Mouse (Mus musculus) R1 (cell line): Measurements from ENCODE around the gene A230050P20Rik.

ENCODE experiments used
- DNase-seq: peaks from one replicate; pipeline ENCODE4 v3.0.0-alpha.2; 2018; ENCODE audit warnings: low read depth, low spot score

A230050P20Rik gene

DNA sequence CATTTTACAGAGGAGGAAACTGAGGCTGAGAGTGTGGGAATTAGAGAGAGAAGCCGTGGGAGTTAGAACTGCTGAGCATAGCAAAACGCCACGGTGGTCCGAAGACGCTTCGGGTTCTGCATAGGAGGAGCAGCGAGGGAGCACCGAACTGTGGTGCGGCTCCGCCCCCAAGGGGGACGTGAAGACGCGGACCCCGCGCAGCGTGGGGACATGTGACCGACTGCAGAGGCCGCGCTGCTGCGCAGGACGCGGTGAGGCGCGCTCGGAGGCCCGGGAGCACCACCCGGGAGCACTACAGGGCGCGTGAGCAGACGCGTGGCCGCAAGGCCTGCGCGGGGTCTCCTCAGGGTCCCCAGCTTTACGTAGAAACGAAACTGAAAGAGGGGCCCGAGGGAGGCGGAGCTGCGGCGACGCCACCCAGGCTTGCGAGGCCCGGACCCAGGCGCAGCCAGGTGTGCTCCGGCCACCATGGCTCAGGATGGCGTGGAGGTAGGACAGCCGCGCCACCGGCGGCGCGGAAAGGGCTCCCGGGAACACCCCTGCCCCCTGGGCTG is at the start of gene A230050P20Rik:
Gene A230050P20Rik (plus strand): TSS at position 195 of the 554 bp plus-strand sequence.
- peak; percentile 79 for DNase-seq

- no peak for DNase-seq
These were observed 48.4 kb upstream of the A230050P20Rik start for GRCm38 (mm10) chr9:20820001-20820400.

GRCm38 (mm10) chr9:20822821-20823220 is 45.6 kb upstream of the A230050P20Rik start:
- no peak for DNase-seq

DNA sequence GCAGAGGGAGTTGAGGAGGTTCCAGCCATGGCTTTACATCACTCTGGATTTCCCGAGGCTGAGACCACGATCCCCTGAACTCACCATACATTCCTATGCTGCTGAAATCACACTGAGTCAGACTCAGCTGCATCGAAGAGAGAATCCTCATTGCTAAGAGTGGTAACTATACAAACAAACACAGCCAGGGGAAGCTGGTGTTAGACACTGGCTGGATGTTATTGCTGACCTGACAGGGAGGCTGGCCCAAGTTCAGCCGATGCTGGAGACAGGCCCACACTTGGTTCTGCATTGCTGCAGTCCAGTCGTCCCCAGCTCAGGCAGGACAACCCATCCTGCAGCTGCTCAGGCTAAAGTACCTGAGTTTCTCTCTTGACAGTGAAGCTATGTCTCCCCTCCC is 42.7 kb upstream of the A230050P20Rik start:
- DNase-seq: no peak

DNA sequence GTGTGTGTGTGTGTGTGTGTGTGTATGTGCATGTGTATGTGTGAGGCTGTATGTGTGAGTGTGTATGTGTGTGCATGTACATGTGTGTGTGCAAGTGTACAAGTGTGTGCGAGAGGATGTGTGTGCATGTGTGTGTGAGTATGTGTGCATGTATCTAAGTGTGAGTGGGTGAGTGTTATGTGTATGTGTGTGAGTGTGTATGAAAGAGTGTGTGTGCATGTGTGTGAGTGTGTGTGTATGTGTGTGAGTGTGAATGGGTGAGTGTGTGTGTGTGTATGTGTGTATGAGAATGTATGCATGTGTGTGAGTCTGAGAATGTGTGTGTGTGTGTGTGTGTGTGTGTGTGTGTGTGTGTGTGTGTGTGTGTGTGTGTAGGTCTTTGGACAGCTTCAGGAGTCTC is 40.3 kb upstream of the A230050P20Rik start:
- no peak for DNase-seq

DNA sequence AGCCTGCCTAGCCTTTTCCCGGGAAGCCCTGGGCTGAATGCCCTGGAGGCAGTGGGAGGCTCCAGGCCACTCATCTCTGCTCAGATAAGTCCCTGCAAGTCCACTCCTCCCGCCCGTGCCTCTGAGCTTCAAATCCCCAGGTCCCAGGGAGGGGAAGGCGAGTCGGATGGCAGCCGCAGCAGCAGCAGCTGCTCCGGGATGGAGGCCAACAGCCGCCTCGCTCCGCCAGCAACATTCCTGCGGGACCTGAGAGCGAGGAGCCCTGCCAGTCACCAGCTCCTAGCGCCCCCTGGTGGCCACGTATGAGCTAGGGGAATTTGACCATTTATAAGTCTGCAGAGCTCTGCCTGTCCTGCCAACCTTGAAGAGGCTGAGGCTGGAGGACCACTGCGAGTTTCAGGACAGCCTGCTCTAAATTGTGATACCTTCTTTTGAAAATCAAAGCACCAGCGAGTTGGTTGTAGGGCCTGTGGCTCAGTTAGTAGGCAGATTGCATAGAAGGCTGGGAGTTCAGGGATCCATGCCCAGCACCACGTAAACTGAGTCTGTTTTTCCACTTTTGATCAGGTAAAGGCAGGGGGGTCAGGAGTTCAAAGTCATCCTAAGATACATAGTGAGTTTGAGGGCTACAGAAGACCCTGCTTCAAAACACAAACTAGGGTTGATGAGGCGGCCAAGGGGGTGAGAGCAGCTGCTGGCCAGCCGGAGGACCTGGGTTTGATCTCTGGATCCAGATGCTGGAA is 37.4 kb upstream of the A230050P20Rik start:
- peak; percentile 90 for DNase-seq

DNA sequence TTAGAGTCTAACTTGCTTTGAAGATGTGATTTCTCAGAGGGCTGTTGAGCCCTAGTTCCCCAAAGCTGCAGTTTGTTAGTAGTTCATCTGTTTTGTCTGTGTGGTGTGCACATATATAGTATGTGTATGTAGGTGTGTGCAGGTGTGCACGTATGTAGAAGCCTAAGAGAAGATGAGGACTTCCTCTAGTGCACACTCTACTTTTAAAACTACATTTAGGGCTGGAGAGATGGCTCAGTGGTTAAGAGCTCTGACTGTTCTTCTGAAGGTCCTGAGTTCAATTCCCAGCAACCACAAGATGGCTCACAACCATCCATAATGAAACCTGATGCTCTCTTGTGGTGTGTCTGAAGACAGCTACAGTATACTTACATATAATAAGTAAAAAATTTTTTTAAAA is 33.6 kb upstream of the A230050P20Rik start:
- no peak for DNase-seq

- DNase-seq: peak; percentile 86
These were observed 32.9 kb upstream of the A230050P20Rik start for GRCm38 (mm10) chr9:20835431-20835954.

DNA sequence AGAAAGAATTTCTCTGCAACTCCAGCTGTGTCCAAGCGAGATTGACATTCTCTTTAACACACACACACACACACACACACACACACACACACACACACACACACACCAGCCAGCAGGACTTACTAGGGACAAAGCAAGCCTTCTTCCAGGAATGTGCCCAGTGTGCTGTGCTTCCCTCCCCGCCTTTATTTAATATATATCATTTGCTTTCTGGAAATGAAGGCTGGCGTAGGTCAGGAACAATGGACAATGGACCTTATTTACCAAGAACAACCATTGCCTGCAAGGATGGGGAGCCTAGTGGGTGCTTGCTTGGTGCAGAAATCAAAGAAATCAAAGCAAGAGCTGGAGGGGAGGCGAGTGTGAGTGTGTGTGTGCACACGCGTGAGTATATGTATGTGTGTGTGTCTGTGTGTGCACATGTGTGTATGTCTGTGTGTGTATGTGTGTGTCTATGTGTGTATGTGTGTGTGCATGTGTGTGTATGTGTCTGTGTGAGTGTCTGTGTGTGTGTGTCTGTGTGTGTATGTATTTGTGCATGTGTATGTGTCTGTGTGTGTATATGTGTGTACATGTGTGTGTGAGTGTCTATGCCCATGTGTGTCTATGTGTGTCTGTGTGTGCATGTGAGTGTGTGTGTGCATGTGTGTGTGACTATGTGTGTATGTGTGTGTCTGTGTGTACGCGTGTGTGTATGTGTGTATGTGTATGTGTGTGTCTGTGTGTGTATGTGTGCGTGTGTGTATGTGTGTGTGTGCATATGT is 31.1 kb upstream of the A230050P20Rik start:
- DNase-seq: no peak

GRCm38 (mm10) chr9:20838931-20839330 is 29.5 kb upstream of the A230050P20Rik start:
- no peak for DNase-seq

GRCm38 (mm10) chr9:20842211-20842610 is 26.2 kb upstream of the A230050P20Rik start:
- no peak for DNase-seq

DNA sequence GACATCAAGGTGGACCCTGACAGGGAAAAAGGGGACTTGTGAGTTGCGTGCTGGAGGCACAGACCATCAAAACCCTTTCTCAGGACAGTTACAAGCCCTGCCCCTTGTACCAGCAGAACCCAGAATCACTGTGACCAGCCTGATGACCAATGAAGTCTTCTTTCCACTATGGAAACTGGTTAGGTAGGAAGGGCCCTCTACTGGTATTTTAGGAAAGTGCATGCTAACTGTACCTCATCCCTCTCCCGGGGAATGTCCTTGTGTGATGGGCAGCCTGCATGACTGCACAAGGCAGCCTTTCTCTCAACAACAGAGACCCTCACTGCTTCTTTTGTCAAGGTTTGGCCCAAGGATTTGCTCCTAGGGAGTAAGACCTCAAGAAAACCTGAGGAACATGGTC is 25.8 kb upstream of the A230050P20Rik start:
- peak; percentile 66 for DNase-seq

GRCm38 (mm10) chr9:20850179-20850578 is 18.3 kb upstream of the A230050P20Rik start:
- DNase-seq: peak; percentile 20

DNA sequence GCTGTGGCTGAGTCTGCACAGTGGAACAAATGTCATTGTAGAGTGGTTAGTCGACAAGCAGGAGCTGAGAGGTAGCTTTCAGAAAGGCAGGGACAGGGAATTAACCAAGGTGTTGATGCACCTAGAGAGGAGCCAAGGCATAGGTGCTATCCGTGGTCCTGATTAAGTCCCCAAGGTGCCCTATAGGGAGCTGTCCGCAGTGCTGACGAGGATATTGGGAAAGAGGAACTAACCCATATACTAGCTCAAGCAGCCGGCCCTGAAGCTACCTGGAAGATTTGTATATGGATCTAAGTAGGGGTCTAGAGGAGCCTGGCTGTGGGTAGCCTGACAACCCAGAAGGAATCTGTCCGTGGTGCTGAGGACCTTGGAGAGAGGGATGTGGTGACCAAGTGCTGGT is 11.3 kb upstream of the A230050P20Rik start:
- DNase-seq: peak; percentile 85

- DNase-seq: peak; percentile 49
These were observed 8.5 kb upstream of the A230050P20Rik start for GRCm38 (mm10) chr9:20859926-20860325.

GRCm38 (mm10) chr9:20861821-20862220 is 6.6 kb upstream of the A230050P20Rik start:
- peak; percentile 84 for DNase-seq

DNA sequence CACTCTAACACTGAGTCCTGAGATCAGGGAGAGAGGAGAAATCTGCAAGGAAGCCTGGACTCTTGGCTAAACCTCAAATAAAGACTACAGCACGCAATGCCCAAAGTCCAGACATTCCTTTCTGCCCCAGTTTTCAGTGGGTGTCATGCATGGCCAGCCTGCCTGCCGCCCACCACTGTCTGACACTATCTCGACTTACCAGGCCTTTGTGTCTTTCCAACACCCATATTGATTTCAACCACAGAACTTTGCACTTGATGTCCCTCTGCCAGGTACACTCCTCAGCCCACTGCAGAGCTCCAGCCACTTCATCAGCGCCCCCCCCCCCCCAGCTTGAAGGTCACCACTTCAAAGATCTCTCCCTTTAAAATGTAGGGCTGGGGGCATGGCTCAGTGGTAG is 6.2 kb upstream of the A230050P20Rik start:
- DNase-seq: no peak

DNA sequence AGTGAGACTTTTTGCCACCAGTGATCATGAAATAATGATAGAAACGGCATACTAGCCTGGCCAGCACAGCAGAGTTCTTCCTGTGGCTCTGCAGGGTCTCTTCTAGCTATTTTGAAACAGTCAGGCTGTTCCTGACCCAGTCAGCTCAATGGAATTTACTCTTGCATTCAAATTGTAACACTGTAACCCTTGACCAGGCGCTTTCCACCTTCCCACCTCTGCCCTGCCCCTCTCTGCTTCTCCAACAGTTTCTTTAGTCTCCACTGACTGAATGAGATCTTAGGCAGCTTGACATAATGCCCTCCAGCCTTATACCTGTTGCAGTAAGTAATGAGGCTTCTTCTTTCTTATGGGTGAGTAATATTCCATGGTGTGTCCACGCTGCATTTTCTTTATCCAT is 1.6 kb upstream of the A230050P20Rik start:
- no peak for DNase-seq

DNA sequence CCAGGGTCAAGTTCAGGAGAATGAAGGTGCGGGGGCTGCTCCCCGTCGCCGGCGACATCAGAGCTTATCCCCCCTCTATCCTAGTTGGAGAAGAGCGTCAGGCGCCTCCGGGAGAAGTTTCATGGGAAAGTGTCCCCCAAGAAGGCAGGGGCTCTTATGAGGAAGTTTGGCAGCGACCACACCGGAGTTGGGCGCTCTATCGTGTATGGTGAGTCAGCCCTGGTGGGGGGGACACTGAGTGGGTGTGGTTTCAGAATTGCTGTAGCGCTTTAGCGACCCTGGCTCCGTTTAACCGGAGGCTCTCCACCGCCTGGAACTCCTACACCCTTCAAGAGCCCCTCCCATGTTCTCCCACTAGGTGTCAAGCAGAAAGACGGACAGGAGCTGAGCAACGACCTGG is 804 bp downstream of the A230050P20Rik start:
- peak; percentile 29 for DNase-seq

GRCm38 (mm10) chr9:20870211-20871173 is 2.0 kb downstream of the A230050P20Rik start:
- DNase-seq: peak; percentile 71

- no peak for DNase-seq
These were observed 4.5 kb downstream of the A230050P20Rik start for GRCm38 (mm10) chr9:20872991-20873390.
